Mouse (Mus musculus) limb, embryonic 14.5 days (tissue): ENCODE results near the gene Rnf220. TPM values are rescaled to one million over a fixed set of nuclear protein-coding genes. Genes with fewer than 3 reads are reported as not detected.

ENCODE experiments used
- ATAC-seq: fragments of 200-750 bp; cut with Nextera tagmentation; 2 replicates; pipeline ENCODE4 v1.8.0; 2017; ENCODE audit warnings: low read depth, moderate number of reproducible peaks, moderate TSS enrichment; ENCODE audit not compliant: low FRiP score
- DNase-seq: peaks from one replicate; pipeline ENCODE4 v3.0.0-alpha.2; 2015; ENCODE audit warnings: low spot score
- H3K27ac ChIP-seq: fragments of 300-500 bp; sonication (generic); replicated peaks from 2 replicates; pipeline ENCODE4 v1.5.1; 2014; ENCODE audit warnings: low read depth, mild to moderate bottlenecking, low read length, moderate library complexity, mixed read lengths
- H3K27me3 ChIP-seq: fragments of 300-500 bp; sonication (generic); 2 replicates; pipeline ENCODE4 v1.6.1; 2014; ENCODE audit warnings: low read length, mixed read lengths; ENCODE audit not compliant: control insufficient read depth, insufficient read depth
- H3K36me3 ChIP-seq: fragments of 300-500 bp; sonication (generic); 2 replicates; pipeline ENCODE4 v1.6.1; 2014; ENCODE audit warnings: mild to moderate bottlenecking, low read length, moderate library complexity, mixed read lengths; ENCODE audit not compliant: control insufficient read depth, insufficient read depth
- H3K4me1 ChIP-seq: fragments of 300-500 bp; sonication (generic); 2 replicates; pipeline ENCODE4 v1.6.1; 2014; ENCODE audit warnings: antibody characterized with exemption, low read length, mixed read lengths; ENCODE audit not compliant: control insufficient read depth, insufficient read depth
- H3K4me2 ChIP-seq: fragments of 300-500 bp; sonication (generic); replicated peaks from 2 replicates; pipeline ENCODE4 v1.6.1; 2014; ENCODE audit warnings: low read depth, mild to moderate bottlenecking, low read length, moderate library complexity; ENCODE audit not compliant: severe bottlenecking
- H3K4me3 ChIP-seq: fragments of 300-500 bp; sonication (generic); replicated peaks from 2 replicates; pipeline ENCODE4 v1.5.1; 2014; ENCODE audit warnings: low read length
- H3K9ac ChIP-seq: fragments of 300-500 bp; sonication (generic); 2 replicates; pipeline ENCODE4 v1.6.1; 2014; ENCODE audit warnings: mild to moderate bottlenecking, low read depth, low read length, moderate library complexity; ENCODE audit not compliant: severe bottlenecking
- H3K9me3 ChIP-seq: fragments of 300-500 bp; sonication (generic); 2 replicates; pipeline ENCODE4 v1.6.1; 2016; ENCODE audit warnings: low read length; ENCODE audit not compliant: control insufficient read depth
- POLR2A ChIP-seq: fragments of 200-500 bp; IDR thresholded peaks from 2 replicates; pipeline ENCODE4 v1.8.0; 2012; ENCODE audit warnings: inconsistent platforms, mild to moderate bottlenecking, moderate library complexity, borderline replicate concordance; ENCODE audit not compliant: insufficient read depth, insufficient read length; ENCODE audit errors: extremely low read depth
- WGBS: fragments of 180-500 bp; shearing (Covaris S2); extraction: QIAGEN DNeasy Blood & Tissue Kit; methylation state at CpG from one replicate; pipeline ENCODE4 v1.1.7; 2014; 5-methylcytosine and 5-hydroxymethylcytosine counted together
- polyA plus RNA-seq, 2 experiments: library from polyadenylated mRNA; depleted of rRNA in 1 of 2; stranded (reverse) in 1 of 2; unstranded in 1 of 2; fragments of >200 nt; fragmentation: Nextera tagmentation in 1 of 2; extraction: Ambion mirVana in 1 of 2; gene quantifications; 2 replicates each; pipeline versions ENCODE4 v1.2.1 to v1.2.3; 2012 to 2014

Gene Rnf220
- polyA plus RNA-seq, 2 experiments, result 72.8 to 126 TPM

- Histone ChIP-seq H3K36me3 (no peaks in the 10 kb centered on the region), H3K27me3 (no peaks in the 10 kb centered on the region), H3K4me1 (no peaks in the 10 kb centered on the region), H3K27ac (no peak overlapping the region), H3K4me2 (no peak overlapping the region), H3K4me3 (no peak overlapping the region), H3K9me3 (no peaks in the 10 kb centered on the region), H3K9ac (no peak overlapping the region)
- ATAC-seq (no peak), DNase-seq (no peak)
- no peak for TF ChIP-seq POLR2A
- 27% methylated on average over 5 of the region's 5 CpGs for WGBS
These were observed 273.9 kb downstream of the Rnf220 start for GRCm38 (mm10) chr4:117223001-117223400.

GRCm38 (mm10) chr4:117221836-117222235 is 275.0 kb downstream of the Rnf220 start:
- TF ChIP-seq POLR2A, result no peak
- 90% methylated on average over 9 of the region's 9 CpGs for WGBS
- Histone ChIP-seq H3K4me1 (no peaks in the 10 kb centered on the region), H3K27ac (no peak overlapping the region), H3K36me3 (no peaks in the 10 kb centered on the region), H3K27me3 (no peaks in the 10 kb centered on the region), H3K9me3 (no peaks in the 10 kb centered on the region), H3K4me3 (no peak overlapping the region), H3K4me2 (no peak overlapping the region), H3K9ac (no peak overlapping the region)
- DNase-seq, result no peak
- no peak for ATAC-seq

Other genes with a start within 250 kb of the Rnf220 start
- 7.7 and 11.2 TPM in 2 replicates for gene Tmem53, start 245.1 kb downstream of the Rnf220 start, polyA plus RNA-seq (2012; rRNA removed)
- 10.5 and 12.0 TPM in 2 replicates for gene Tmem53, start 245.1 kb downstream of the Rnf220 start, polyA plus RNA-seq (2014; fragmentation: Nextera tagmentation; extraction: Ambion mirVana)
- 1.4 and 1.9 TPM in 2 replicates for gene Armh1, start 244.9 kb downstream of the Rnf220 start, polyA plus RNA-seq (2012; rRNA removed)
- 0.40 and 1.3 TPM in 2 replicates for gene Armh1, start 244.9 kb downstream of the Rnf220 start, polyA plus RNA-seq (2014; fragmentation: Nextera tagmentation; extraction: Ambion mirVana)
- gene Eri3, start 53.3 kb upstream of the Rnf220 start, polyA plus RNA-seq (2012; rRNA removed), result 155 and 194 TPM in 2 replicates
- gene Eri3, start 53.3 kb upstream of the Rnf220 start, polyA plus RNA-seq (2014; fragmentation: Nextera tagmentation; extraction: Ambion mirVana), result 190 and 191 TPM in 2 replicates
- 51.7 and 57.5 TPM in 2 replicates for gene Dmap1, start 185.2 kb upstream of the Rnf220 start, polyA plus RNA-seq (2012; rRNA removed)
- gene Dmap1, start 185.2 kb upstream of the Rnf220 start, polyA plus RNA-seq (2014; fragmentation: Nextera tagmentation; extraction: Ambion mirVana), result 66.8 and 72.4 TPM in 2 replicates
- gene Gm12845, start 227.4 kb upstream of the Rnf220 start, polyA plus RNA-seq (2012; rRNA removed), result not detected in 2 replicates
- not detected in 2 replicates for gene Gm12845, start 227.4 kb upstream of the Rnf220 start, polyA plus RNA-seq (2014; fragmentation: Nextera tagmentation; extraction: Ambion mirVana)